Mouse (Mus musculus) testis, postnatal 10 days (tissue): ENCODE results near the gene Sh3bgr.

Experiments used
- DNase-seq: peaks from one replicate; pipeline ENCODE4 v3.0.0; 2021; ENCODE audit warnings: low spot score

Sh3bgr gene

DNA sequence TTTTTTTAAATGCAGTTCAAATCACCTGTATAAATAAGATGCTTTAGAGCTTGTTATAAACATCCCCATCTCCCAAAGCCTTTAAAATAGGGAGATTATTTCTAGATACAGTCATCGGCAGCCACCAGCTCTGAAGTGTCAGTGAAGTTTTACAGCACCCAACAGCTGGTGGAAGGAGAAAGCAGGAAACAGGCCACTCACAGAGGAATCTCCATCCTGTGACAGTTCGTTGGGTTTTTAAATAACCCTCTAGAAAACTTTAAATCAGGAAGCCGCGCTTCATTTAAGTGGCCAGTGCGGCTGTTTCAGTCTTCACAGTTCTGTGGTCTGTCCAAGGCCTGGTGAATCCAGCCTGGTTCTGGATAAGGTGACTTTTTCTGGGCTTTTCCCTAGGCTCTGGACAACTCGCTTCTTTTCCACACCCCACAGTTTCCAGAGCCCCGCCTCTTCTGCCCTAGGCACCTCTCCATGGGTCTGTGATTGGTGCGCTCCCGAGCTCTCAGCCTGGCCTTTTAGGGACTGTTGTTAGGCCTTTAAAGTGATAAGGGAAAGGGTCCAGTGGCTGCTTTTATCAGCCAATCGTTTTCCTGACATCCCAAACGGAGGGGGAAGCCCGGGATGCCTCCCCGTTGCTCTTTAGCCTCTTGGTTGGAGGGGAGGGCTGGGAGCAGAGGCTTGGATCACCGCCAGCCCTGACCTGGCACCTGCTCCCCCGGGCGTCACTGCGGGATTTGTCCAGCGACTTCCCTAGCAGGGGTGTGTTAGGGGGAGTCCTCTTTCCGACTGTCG is at the start of gene Sh3bgr:
Gene Sh3bgr (plus strand): TSS at position 538 of the 789 bp plus-strand sequence.
- peak; percentile 88 for DNase-seq

DNA sequence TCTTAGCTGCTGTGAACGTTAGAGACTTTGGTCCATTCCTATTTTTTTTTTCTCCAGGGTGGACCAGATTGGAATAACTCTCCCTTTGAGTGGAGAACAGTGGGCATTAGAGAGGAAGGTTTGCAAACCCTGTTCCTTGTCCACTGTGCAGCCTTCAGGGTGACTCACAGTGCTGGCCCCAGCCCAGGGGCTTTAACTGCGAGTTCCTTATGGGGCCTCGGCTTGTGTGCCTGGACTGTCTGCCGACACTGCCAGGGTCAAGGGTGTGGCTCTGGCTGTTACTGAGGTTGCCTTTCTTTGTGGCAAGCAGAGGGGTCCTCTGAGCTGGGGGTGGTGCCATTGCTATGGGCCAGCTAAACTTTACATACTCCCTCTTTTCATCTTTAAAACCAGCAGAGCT is 49.3 kb upstream of the Sh3bgr start:
- peak; percentile 68 for DNase-seq

DNA sequence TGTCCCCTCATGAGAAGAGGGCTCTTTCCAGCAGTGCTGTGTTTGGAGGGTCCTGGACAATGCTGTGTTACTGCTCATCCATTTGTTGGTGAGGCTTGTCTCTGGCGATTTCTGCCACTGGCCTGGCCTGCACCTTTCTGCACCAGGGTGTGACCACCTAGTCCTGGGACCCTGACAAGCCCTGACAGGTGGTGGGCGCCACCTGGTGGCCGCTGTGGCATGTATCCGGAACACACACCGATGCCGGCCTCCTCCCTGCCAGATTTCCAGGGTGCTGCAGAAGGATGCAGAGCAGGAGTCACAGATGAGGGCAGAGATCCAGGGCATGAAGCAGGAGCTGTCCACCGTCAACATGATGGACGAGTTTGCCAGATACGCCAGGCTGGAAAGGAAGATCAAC is 48.7 kb upstream of the Sh3bgr start:
- DNase-seq, result peak; percentile 92

DNA sequence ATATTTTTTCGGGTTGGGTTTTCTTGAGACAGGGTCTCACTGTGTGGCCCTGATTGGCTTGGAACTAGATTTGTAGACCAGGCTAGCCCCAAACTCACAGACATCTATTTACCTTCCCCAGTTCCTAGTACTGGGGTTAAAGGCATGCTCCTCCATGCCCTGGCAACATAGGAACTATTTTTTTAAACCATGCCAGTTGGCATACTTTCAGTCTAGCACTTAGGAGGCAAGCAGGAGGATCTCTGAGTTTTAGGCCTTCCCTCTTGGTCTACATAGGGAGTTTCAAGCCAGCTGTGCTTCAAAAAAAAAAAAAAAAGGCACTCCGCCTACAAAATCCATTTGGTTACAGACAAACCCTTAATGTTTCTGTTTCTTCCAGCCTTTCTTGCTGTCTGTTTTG is 45.8 kb upstream of the Sh3bgr start:
- no peak for DNase-seq

DNA sequence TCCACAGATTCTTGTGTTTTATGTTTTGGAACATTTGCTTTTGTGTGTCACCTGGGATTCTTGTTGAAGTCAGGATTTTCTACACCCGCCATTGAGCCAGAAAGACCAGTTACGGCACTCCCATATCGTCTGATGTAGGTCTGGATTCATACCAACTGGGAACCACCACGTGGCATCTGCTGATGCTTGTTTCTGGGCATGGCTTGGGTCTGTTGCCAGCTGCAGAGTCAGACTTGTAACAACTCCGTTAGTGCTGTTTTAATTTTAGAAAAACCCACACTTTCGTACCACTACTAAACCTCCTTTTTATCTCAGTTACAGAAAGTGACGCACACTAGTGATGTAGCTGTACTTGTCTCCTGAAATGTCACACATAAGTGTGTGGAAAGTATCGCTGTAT is 44.2 kb upstream of the Sh3bgr start:
- DNase-seq, result no peak

DNA sequence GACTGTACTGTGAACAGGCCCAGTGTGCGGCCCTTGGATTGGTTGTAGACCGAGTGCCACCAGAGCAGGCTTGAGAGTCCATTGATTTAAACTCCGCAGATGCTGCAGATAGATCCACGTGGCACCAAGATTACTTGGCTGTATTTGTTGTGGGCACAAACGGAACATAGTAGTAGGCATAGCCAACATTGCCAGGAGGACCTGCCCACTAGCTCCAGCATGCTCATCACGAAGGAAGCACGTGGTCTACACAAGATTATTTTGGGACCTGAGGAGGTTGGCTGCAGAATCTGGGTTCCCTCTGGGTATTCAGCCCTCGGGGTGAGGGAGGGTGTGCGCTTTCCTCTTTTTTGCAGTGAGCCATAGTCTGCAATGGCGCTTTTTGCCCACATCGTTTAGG is 43.1 kb upstream of the Sh3bgr start:
- DNase-seq, result no peak

DNA sequence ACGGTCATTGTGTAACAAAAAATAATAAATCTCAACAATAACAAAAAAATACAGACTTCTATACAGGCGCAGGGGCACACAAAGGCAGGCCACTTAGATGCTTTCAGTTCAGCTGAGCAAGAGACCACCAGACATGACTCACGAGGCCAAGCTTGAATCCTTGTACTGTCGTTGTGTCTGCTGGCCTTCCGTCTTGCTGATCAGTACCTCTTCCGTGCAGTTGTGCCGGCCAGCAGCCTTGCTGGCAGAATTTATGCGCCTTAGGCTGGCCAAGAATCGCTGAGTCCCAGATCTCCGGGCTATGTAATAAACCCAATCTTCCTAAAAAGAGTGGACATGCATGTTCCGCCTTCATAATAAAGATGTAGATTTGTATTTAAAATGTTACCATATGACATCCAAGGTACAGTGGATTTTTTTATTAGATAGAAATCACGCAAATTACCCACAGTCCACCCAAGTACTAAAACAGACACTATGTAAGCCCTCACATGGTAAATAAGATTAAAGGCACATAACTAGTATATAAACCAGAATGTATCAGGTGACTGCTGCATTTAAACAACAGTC is 41.7 kb upstream of the Sh3bgr start:
- DNase-seq, result no peak

DNA sequence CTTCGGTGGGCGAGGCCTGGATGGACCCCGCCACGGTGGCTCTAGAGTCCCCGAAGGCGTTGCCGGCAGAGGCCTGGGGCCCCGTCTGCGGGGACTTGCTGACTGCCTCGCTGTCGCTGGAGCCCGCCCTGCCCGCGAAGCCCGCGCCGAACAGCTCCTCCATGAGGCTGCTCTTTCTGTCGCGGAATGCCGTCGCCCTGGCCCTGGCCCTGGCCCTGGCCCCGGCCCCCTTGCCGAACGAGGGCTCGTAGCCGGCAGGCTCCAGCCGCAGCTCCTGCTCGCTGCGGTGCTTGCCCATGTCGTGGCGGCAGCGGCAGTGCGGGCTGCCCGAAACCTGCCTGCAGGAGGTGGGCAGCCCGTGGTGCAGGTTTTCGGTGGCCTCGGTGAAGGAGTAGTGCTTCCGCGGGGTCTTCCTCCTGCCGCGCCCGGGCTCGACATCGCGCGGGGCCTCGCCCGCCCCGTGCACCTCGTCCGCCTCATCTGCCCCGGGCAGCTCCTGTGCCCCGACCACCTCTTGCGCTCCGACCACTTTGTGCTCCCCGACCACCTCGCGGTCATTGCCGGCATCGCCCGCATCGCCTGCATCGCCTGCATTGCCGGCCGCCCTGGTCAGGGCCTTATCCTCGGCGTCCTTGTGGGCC is 41.0 kb upstream of the Sh3bgr start:
- peak; percentile 87 for DNase-seq

DNA sequence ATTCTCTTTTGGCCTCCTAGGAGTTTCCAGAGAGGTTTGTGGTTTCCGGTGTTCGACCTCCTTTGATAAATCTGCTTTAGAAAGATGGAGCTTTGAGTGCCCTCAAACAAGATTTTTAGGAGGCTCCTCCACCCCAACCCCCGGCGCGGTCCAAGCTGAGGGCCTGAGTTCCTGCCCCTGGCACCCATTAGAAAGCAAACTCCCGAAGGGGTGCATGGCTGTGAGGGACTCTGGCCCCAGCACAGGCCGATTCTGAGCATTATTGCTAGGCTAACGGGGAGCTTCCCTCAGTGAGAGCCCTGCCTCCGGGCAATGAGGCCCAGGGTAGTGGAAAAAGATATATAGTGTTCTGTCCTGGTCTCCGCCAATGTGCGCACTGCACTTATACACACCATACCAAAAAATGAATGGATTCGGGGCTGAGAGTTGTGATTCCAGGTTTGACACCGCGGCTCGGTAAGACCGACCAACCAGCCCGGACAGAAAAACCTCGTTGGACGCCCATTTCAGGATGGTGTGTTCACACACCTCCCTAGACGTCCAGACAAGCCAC is 40.4 kb upstream of the Sh3bgr start:
- peak; percentile 52 for DNase-seq

DNA sequence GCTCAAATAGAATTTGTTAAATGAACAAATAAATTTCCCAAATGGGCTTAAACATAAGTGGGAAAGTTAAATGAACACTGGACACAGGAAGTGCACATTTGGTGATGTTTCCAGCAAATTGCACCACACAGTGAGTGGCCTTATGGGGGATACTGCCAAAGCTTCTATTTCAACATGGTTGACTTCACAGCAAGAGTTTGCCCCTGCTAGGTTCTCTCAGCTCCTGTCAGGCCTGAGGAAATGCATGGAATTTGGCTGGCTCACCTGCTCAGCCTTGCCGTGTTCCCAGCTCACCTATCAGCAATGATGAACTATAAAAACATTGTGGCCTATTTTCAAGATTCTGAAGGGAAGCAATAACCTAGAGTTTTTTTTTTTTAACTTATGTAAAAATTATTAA is 39.3 kb upstream of the Sh3bgr start:
- no peak for DNase-seq

DNA sequence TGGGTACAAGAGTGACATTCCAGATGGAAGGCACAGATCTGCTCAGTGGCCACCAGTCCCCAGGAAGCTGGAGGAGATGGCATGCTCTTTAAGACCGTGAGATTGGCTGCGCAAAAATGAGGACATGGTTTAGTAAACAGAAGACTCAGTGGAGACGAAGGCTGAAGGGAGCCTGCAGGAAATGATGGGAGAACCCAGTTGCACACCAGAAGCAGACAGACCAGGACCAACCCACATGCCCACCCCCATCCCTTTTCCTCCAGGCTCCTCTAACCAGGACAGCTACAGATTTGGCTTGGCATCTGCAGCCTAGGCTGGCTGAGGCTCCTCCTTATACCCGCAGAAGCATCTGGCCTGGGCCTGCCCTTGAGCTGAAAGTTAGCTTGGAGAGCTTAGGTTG is 38.9 kb upstream of the Sh3bgr start:
- no peak for DNase-seq

DNA sequence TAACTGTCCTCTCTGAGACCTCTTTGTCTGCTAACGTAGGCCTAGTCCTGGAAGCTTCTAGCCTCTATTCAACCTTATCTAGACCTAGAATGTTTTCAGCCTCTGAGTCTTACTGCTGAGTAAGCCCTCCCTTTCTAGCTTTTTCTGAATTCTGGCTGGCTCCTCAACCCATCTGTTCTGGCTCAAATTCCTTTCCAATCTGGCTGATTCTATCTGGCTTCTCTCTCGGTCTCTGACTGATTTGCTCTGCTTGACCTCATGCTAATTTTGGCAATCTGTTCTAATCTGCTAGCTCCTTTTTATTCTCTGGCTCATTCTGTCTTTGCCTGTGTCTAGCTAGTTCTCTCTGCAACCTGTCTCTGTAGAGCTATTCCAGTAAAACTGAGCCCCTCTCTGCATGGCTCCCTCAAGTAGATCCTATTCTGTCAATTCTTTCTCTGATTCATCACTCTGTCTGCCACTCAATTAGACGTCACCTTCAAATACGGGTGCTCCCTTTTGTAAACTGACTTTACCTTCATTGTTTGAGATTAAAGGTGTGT is 34.5 kb upstream of the Sh3bgr start:
- no peak for DNase-seq

DNA sequence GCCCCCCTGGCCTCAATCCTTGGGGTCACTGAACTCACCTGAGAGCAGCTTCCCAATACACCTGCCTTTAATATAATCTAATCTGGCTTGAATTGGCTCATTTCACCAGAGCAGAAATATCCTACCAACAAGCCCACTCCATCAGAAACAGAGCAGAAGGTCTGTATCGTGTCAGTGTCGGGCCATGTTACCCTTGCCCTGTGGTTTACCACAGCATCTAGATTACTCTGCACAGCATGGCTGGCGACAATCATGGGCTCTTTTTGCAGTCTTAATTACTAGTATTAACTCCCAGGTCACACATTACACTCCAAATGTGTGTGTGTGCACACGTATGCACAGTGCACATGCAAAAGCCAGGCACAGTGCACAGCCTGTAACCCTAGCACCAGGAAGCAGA is 31.4 kb upstream of the Sh3bgr start:
- DNase-seq, result no peak

DNA sequence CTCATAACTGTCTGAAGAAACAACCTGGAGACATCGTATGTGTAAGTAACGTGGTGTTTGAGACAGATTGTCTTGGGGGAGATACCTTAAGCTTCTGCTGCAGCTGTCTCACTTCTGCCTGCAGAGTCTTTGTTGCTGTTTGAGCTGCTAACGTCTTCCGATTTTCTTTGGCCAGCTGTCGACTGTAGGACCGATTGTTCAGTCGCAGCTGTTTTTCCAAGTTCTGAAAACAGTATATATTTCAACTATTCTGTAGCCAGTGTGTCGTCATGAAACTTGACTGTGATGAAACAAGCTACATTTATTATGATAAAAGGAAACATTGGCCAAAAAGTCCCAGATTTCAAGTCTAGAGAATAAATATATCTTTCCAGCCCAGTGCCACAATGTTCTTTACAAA is 26.6 kb upstream of the Sh3bgr start:
- no peak for DNase-seq

DNA sequence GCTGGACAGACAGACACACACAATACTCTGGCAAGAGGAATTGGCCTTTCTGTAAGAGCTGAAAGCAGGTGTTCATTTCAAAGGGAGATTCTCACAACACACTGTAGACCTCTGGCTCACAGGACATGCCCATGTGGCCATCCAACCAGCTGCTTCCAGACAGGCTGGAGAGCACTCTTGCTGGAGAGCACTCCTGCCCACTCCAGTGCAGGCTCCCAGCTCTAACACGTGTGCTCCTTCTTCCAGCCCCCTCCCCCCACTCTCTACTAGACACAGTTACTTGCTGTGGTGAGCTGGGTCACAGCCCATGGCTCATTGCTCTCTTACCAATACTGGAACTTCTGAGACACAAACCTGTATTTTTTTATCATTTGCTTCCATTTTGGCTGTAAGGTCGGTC is 24.9 kb upstream of the Sh3bgr start:
- no peak for DNase-seq

DNA sequence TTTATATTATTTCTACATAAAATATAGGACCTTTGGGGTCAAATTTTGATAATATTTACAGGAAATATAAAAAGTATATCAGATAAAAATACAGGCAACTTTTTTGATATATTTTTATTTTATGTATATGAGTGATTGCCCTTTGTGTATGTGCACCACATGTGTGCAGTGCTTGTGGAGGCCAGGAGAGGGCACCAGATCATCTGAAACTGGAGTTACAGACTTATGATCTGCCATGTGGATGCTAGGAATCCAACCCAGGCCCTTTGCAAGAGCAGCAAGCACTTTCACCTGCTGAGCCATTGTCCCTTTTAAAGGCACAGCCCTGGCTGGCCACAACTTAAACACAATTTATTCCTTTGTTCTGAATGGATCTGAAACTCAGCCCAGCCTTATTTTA is 21.1 kb upstream of the Sh3bgr start:
- no peak for DNase-seq

DNA sequence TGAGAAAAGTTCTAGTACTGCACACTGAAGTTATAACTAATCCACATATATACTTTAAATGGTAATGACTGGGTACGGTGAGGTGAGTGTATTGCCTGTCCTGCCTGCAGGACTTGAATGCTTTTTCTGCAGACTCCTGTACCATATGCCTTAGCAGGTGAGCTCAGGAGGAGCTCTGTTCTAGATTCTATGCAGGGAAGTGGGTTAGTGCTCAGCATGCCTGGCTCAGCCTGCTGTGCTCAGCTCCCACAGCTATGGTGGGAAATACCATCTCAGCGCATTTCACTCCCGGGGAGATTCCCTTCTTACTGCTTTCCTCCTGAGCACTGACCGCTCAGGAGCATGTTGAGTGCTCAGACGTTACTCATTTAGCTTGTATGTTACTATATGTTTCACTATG is 12.6 kb upstream of the Sh3bgr start:
- no peak for DNase-seq

DNA sequence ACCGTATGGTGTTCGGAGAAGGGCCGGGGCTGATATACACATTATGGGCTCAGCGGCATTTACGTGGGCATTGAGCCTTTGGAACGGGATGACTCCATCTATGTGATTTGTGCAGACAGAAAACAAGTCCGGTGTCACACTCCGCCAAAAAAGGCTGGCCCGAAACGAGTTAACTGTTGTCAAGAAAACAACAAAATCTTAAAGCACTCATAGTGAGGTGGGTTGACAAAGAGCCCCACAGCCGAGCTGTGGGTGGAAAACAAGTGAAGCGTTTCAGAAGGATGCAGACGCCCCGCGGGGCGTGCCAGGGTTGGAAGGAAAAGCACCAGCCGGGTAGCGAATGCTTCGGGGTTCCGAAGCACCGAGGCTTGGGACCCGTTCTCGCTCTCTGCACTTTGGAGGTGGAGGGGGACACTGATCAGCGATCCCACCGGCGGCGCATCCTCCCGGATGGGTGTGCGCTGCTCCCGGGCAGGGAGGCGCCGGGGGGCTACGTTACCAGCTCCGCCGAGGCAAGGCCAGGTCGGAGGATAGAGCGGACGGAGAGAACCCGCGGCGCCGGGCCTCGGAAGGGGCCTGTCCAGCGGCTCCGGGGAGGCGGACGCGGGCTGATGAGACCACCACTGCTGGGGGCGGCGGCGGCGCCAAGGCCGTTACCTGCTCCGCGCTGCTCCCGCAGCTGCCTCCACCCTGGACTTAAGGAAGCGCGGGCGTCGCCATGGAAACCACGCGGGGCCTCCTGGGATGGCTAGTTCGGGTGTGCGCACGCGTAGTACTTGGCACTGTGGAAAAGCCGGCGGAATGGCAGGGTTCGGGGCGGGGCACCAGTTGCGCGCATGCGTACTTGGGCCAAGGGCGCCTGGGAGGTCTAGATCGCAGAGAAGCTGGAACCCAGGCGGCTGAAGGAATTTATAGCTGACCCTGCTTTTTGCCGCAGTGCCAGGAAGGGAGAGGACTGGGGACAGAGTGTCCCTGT is 8.4 kb upstream of the Sh3bgr start, which contains the start of gene Lca5l:
Gene Lca5l (minus strand): TSS at position 741 of the 976 bp plus-strand sequence.
- peak; percentile 100 for DNase-seq

DNA sequence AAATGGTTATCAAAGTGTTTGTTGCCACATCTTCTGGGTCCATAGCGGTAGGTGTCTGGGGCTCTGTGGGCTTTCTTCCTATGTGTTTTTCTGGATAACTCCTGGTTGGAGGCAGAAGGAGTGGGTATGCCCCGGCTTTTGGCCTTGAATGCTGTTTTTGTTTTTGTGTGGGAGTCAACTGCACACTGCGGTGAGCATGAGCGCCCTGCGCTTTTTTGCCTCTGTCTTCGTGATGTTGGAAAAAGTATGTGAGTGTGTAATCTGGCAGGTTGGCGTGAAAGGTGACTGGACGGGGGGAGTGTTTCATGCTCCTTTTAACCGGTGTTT is 415 bp downstream of the Sh3bgr start:
- DNase-seq, result no peak

DNA sequence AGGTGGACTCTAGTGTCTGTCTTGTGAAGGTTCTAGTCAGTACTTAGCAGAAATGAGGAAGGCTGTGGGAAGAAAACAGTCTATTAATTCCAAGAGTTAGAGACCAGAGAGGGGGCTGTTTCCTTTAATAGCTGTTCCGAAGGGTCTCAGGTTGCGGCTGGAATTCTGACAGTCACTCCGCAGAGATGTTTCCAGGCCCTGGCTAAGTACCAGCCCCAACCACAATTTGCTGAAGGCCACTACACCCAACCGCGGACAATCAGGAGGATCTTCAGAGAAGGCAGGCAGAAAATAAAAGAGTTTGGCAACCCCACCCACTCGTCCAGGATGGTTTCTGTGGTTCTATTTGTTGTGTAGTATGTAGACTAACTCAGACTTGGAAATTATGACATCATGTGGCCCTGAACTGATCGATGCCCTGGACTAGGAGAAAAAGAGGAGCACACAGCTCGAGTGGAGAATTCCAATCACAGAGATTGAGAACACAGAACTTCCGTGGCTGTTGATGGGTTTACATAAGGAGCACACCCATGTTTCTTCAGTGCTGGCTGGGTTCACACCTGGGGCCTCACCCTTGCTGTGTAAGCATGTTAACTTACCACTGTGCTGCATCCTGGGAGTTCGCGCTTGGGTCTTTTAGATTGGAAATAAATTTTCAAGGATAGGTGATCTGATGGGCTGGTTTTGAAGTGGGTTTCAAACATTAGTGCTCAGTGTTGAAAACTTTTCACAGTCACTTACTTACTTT is 1.4 kb downstream of the Sh3bgr start:
- no peak for DNase-seq

DNA sequence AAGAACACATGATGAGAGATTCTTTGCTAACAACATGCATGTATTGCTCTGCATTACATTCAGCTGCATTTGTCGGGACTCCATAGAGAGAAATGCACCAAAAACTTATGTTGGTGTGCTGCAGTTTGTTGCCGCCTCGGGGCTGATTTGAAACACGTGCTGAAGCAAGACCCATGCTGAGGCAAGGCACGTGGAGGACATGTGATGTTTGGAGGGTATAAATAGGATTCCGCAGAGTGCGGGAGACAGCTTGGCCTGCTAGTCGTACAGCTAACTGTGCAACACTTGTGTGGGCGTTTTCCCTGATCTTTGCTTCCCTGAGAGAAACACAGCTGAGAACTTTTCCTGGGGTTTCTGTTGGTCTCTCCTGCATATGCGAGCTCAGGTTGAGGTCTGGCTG is 9.5 kb downstream of the Sh3bgr start:
- no peak for DNase-seq
